Mouse (Mus musculus) lung, embryonic 14.5 days (tissue): ENCODE results near the gene Ddi1. TPM values are rescaled to one million over a fixed set of nuclear protein-coding genes. Genes with fewer than 3 reads are reported as not detected.

Source experiments
- ATAC-seq: fragments of 200-750 bp; cut with Nextera tagmentation; 2 replicates; pipeline ENCODE4 v1.8.0; 2017; ENCODE audit warnings: mild to moderate bottlenecking, moderate TSS enrichment, moderate library complexity; ENCODE audit not compliant: insufficient read depth
- DNase-seq: peaks from one replicate; pipeline ENCODE4 v3.0.0-alpha.2; 2015
- H3K27ac ChIP-seq: fragments of 300-500 bp; sonication (generic); 2 replicates; pipeline ENCODE4 v1.5.1; 2014; ENCODE audit warnings: low read depth, mild to moderate bottlenecking, moderate library complexity
- H3K27me3 ChIP-seq: fragments of 300-500 bp; sonication (generic); 2 replicates; pipeline ENCODE4 v1.6.1; 2014; ENCODE audit warnings: low read length, control low read depth; ENCODE audit not compliant: insufficient read depth
- H3K36me3 ChIP-seq: fragments of 300-500 bp; sonication (generic); 2 replicates; pipeline ENCODE4 v1.6.1; 2014; ENCODE audit warnings: control low read depth; ENCODE audit not compliant: insufficient read depth
- H3K4me1 ChIP-seq: fragments of 300-500 bp; sonication (generic); 2 replicates; pipeline ENCODE4 v1.6.1; 2014; ENCODE audit warnings: antibody characterized with exemption, control low read depth; ENCODE audit not compliant: insufficient read depth
- H3K4me2 ChIP-seq: fragments of 300-500 bp; sonication (generic); 2 replicates; pipeline ENCODE4 v1.6.1; 2014; ENCODE audit warnings: mild to moderate bottlenecking
- H3K4me3 ChIP-seq: fragments of 300-500 bp; sonication (generic); 2 replicates; pipeline ENCODE4 v1.5.1; 2014; ENCODE audit warnings: low read depth, low read length
- H3K9ac ChIP-seq: fragments of 300-500 bp; sonication (generic); 2 replicates; pipeline ENCODE4 v1.6.1; 2014
- H3K9me3 ChIP-seq: fragments of 300-500 bp; sonication (generic); 2 replicates; pipeline ENCODE4 v1.6.1; 2016; ENCODE audit warnings: low read depth, low read length, control low read depth
- CTCF ChIP-seq: IDR thresholded peaks from 2 replicates; pipeline ENCODE4 v1.5.1; 2016; ENCODE audit warnings: antibody characterized with exemption, low read depth
- WGBS: fragments of 180-500 bp; shearing (Covaris S2); extraction: QIAGEN DNeasy Blood & Tissue Kit; methylation state at CpG from one replicate; pipeline ENCODE4 v1.1.7; 2014; 5-methylcytosine and 5-hydroxymethylcytosine counted together
- polyA plus RNA-seq: library from polyadenylated mRNA; unstranded; fragments of >200 nt; fragmentation: Nextera tagmentation; extraction: Ambion mirVana; gene quantifications from 2 replicates; pipeline ENCODE4 v1.2.1, GENCODE M21; 2014

The Ddi1 gene
- polyA plus RNA-seq, result 0.09 and 0.11 TPM in 2 replicates

DNA sequence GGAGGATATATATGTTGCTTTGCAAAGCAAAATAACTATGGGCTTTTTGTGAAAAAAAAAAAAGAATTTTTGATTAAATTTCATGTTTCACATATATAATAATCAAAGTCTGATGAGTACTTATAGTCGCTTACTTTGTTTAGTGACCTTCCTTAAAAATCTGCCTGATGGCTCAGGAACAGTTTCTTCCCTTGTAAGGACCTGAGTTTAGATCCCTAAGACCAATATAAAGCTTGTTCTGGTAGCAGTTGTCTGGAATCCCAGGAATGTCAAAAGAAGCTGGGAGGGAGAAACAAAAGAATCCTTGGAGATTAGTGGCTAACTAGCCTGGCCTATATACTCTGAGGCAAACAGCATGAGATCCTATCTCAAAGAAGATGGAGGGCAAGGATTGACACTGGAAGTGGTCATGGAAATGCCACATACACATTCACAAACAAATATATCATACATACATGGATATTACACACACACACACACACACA lies at the start of gene Ddi1:
TSS of gene Ddi1 (minus strand) at position 51 of the 485 bp plus-strand sequence.
- no peak within 1 kb of the TSS for H3K9ac ChIP-seq
- H3K4me2 ChIP-seq, result no peak within 1 kb of the TSS
- no peaks in the 10 kb centered on the region for H3K4me1 ChIP-seq
- H3K4me3 ChIP-seq, result no peak within 1 kb of the TSS
- no peaks in the 10 kb centered on the region for H3K9me3 ChIP-seq
- DNase-seq, result peak; percentile 7
- no peaks in the 10 kb centered on the region for H3K36me3 ChIP-seq
- WGBS, result 53% methylated on average over 1 of the region's 1 CpGs
- ATAC-seq, result no peak
- no peak for TF ChIP-seq CTCF
- H3K27ac ChIP-seq, result no peak within 1 kb of the TSS
- H3K27me3 ChIP-seq, result no peaks in the 10 kb centered on the region

- H3K36me3 ChIP-seq, result no peaks in the 10 kb centered on the region
- ATAC-seq, result no peak
- no peak overlapping the region for H3K4me3 ChIP-seq
- H3K27ac ChIP-seq, result no peak overlapping the region
- 55% methylated on average over 1 of the region's 1 CpGs for WGBS
- DNase-seq, result no peak
- H3K27me3 ChIP-seq, result no peaks in the 10 kb centered on the region
- TF ChIP-seq CTCF, result no peak
- H3K4me1 ChIP-seq, result no peaks in the 10 kb centered on the region
- H3K4me2 ChIP-seq, result no peak overlapping the region
- no peaks in the 10 kb centered on the region for H3K9me3 ChIP-seq
- H3K9ac ChIP-seq, result no peak overlapping the region
Measured at GRCm38 (mm10) chr9:6317114-6317513, 47.5 kb upstream of the Ddi1 start.

GRCm38 (mm10) chr9:6305847-6306246 lies 36.2 kb upstream of the Ddi1 start:
- TF ChIP-seq CTCF, result no peak
- no peaks in the 10 kb centered on the region for H3K9me3 ChIP-seq
- DNase-seq, result no peak
- H3K9ac ChIP-seq, result no peak overlapping the region
- no peak overlapping the region for H3K4me2 ChIP-seq
- ATAC-seq, result no peak
- H3K27me3 ChIP-seq, result no peaks in the 10 kb centered on the region
- no peaks in the 10 kb centered on the region for H3K36me3 ChIP-seq
- H3K4me1 ChIP-seq, result no peaks in the 10 kb centered on the region
- WGBS, result 81% methylated on average over 3 of the region's 3 CpGs
- no peak overlapping the region for H3K4me3 ChIP-seq
- no peak overlapping the region for H3K27ac ChIP-seq

DNA sequence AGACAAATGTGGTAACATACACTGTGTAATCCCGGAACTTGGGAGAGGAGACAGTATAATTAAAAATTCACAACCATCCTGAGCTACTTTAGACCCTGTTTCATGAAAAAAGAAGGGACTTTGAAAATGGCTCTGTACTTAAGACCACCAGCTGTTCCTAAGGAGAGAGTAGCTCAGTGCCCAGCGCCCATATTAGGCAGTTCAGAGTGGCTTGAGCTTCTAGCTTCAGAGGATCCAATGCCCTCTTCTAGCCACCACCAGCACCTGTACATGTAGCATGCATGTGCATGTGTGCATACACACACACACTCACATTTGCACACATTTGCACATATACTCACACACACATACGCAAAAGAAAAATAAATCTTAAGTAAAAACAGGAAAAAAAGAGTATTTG lies 34.9 kb upstream of the Ddi1 start:
- H3K27me3 ChIP-seq, result no peaks in the 10 kb centered on the region
- WGBS, result 77% methylated on average over 3 of the region's 3 CpGs
- H3K27ac ChIP-seq, result no peak overlapping the region
- no peaks in the 10 kb centered on the region for H3K36me3 ChIP-seq
- no peak overlapping the region for H3K9ac ChIP-seq
- H3K4me3 ChIP-seq, result no peak overlapping the region
- DNase-seq (no peak), ATAC-seq (no peak)
- no peaks in the 10 kb centered on the region for H3K4me1 ChIP-seq
- H3K4me2 ChIP-seq, result no peak overlapping the region
- TF ChIP-seq CTCF, result no peak
- no peaks in the 10 kb centered on the region for H3K9me3 ChIP-seq

DNA sequence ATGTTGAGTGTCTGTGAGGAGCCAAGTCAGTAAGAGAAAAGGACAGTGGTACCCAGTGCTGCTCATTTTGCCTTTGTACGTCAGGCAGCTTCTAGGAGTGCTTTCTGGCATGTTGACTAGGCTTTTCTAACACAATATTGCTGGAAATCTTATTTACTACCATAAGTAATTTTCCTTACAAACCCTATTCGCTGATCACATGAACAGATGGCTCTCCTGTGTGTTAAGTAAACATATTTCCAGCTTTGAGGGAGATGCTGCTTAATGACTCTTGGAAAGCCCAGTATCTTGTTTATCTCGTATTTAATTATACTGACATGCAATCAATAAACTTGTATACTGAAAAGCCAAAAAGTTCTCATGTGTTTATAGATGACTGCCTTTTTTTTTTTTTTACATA lies 32.4 kb upstream of the Ddi1 start:
- H3K36me3 ChIP-seq, result no peaks in the 10 kb centered on the region
- DNase-seq (no peak), ATAC-seq (no peak)
- no peak for TF ChIP-seq CTCF
- H3K9ac ChIP-seq, result no peak overlapping the region
- no peak overlapping the region for H3K27ac ChIP-seq
- H3K4me3 ChIP-seq, result no peak overlapping the region
- H3K4me2 ChIP-seq, result no peak overlapping the region
- no peaks in the 10 kb centered on the region for H3K27me3 ChIP-seq
- H3K9me3 ChIP-seq, result no peaks in the 10 kb centered on the region
- no peaks in the 10 kb centered on the region for H3K4me1 ChIP-seq
- WGBS, result 65% methylated on average over 3 of the region's 3 CpGs

GRCm38 (mm10) chr9:6298547-6298946 lies 28.9 kb upstream of the Ddi1 start:
- no peak for ATAC-seq
- Histone ChIP-seq H3K9me3 (no peaks in the 10 kb centered on the region), H3K27ac (no peak overlapping the region), H3K27me3 (no peaks in the 10 kb centered on the region), H3K4me3 (no peak overlapping the region), H3K4me2 (no peak overlapping the region), H3K36me3 (no peaks in the 10 kb centered on the region), H3K9ac (no peak overlapping the region), H3K4me1 (no peaks in the 10 kb centered on the region)
- 80% methylated on average over 2 of the region's 2 CpGs for WGBS
- DNase-seq, result no peak
- TF ChIP-seq CTCF, result no peak

DNA sequence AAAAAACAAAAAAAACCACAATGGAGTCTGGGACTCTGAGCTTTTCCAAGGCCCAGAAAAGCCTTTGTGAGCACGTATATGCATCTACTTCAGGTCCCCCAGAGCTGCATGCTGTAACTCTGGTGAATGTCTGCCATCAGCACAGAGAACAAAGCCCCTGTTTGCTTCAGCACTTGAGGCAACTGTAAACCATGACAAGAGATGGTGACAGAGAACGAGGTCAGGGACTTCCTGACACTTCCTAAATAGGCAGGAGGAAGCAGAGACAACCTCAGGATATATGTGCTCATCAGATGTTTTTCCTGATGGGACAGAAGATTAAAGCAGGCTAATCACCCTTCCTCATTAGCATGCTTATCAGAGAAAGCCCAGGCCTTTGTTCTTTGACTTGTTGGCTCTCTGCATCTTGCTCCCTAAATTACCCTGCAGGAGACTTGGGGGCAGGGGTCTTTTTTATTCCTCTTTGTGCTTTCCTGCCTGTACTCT lies 19.6 kb upstream of the Ddi1 start:
- no peaks in the 10 kb centered on the region for H3K9me3 ChIP-seq
- no peak overlapping the region for H3K4me2 ChIP-seq
- no peak for TF ChIP-seq CTCF
- H3K9ac ChIP-seq, result no peak overlapping the region
- 8% methylated on average over 2 of the region's 2 CpGs for WGBS
- no peak overlapping the region for H3K4me3 ChIP-seq
- no peaks in the 10 kb centered on the region for H3K36me3 ChIP-seq
- no peaks in the 10 kb centered on the region for H3K4me1 ChIP-seq
- peak; percentile 32 for DNase-seq
- H3K27ac ChIP-seq, result no peak overlapping the region
- ATAC-seq, result peak; percentile 47; the same call in 1 of the 2 replicates
- no peaks in the 10 kb centered on the region for H3K27me3 ChIP-seq

GRCm38 (mm10) chr9:6286770-6287169 lies 17.1 kb upstream of the Ddi1 start:
- H3K27me3 ChIP-seq, result no peaks in the 10 kb centered on the region
- DNase-seq (no peak), ATAC-seq (no peak)
- H3K27ac ChIP-seq, result no peak overlapping the region
- no peaks in the 10 kb centered on the region for H3K4me1 ChIP-seq
- no peak for TF ChIP-seq CTCF
- no peak overlapping the region for H3K4me2 ChIP-seq
- no peak overlapping the region for H3K4me3 ChIP-seq
- no peaks in the 10 kb centered on the region for H3K9me3 ChIP-seq
- H3K9ac ChIP-seq, result no peak overlapping the region
- WGBS, result 67% methylated on average over 1 of the region's 1 CpGs
- no peaks in the 10 kb centered on the region for H3K36me3 ChIP-seq
